Mouse (Mus musculus): ENCODE results near the gene Secisbp2l. TPM values are rescaled to one million over a fixed set of nuclear protein-coding genes. Genes with fewer than 3 reads are reported as not detected.

Secisbp2l gene
- total RNA-seq, 2 experiments from 2014 or later = 90.8 to 92.5 TPM

DNA sequence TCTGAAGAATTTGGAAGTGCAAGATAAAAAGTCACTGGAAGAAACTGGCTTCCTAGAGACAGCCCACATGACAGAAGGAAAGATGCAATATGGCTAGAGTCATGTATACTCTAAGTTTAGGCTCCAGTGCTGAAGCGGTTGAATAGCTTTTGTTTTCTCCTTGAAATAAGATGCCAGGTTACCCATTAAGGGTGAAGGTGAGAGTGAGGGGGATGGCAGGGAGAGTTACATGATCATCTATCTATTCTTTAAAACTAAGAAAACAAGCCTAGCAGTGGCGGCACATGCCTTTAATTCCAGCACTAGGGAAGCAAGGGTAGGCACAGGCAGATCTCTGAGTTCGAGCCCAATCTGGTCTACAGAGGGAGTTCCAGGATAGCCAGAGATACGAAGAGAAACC is 2.4 kb upstream of the Secisbp2l start:
- no peak for DNase-seq (ENCODE audit: low spot score in 2 of 2)

DNA sequence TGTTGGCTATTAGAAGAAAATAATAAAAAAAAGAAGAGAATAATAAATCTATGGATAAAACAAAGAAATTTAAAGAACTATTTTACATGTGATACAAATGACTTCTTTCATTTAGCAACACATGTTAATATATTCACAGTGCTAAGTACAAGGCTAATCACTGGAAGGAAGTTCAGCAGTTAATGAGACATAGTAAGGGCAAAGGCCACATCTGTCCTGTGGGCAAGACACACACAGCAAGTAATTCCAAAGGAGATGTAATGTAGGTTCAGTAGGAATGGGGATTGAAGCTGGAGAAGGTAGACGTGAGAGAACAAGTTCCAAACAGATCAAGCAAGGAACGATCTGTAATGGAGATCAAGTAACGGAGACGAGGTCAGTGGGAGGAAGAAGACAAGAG is 1.7 kb upstream of the Secisbp2l start:
- no peak for DNase-seq (ENCODE audit: low spot score in 2 of 2)

DNA sequence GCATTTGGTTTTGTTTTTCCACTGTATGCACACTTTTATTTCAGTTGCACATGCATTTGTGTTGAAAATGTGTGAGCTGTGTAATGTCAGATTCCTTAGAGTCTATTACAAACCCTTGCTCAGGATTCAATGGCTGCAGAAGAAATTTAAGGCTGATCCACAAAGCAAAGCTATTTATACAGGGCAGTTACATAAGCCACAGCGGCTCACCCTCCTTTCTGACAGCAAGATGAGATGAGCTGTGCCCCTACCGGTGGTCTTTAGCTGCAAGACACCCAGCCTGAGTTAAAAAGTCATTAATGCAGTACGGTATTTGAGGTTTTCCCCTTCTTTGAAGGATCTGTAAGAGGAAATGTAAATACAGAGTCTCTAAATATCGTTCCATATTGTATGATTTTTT is 1.2 kb upstream of the Secisbp2l start:
- DNase-seq (ENCODE audit: low spot score in 2 of 2) = no peak

DNA sequence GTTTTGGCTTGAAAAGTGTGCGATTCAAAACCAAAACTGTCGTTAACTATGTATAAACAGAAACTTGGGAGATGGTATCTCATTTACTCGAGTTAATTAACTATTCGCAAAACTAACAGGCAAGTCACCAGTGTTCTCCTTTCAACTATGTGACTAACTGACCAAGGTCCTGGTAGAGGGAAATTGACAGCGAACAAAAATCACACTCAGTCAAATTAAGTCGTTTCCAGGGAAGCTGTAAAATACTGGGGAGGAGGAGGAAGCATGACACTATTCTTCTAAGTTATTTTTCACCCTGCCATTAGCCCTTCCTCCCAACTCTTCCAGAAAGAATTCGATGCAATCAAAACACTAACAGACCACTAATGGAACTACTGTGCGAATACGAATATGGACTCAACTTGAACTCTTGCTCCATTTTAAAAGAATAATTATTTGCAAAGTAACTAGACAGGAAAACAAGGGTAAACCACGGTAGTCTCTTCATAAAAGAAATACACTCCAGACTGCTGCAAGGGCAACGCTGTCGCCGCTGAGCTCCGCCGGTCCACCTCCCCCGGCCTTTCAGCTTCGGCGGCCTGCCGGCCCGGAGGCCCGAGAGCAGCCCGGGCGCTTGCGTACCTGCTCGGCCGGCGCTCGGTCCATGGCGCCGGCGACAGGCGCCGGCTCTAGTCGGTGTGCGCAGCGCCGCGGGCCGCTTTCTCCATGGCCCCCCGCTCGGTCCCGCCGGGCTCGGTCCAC is 522 bp downstream of the Secisbp2l start:
- DNase-seq (ENCODE audit: low spot score in 2 of 2) = no peak

DNA sequence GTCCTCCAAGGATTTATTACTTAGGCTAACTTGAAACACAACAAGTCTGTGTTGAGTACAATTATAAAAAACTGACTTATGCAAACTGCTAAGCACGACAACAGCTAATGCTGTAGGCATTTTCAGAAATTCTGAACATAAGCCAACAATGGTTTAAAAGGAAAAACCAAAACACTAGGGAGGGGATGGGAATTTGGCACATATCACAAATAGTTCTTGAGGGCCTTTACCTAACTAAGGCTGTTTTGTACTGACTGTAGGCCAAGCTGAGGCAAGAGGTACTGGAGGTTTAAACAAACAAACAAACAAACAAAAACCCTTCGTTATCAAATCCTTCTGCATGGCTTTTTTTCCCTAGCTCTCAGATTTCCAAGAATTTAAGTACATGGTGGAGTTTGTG is 1.7 kb downstream of the Secisbp2l start:
- no peak for DNase-seq (ENCODE audit: low spot score in 2 of 2)

DNA sequence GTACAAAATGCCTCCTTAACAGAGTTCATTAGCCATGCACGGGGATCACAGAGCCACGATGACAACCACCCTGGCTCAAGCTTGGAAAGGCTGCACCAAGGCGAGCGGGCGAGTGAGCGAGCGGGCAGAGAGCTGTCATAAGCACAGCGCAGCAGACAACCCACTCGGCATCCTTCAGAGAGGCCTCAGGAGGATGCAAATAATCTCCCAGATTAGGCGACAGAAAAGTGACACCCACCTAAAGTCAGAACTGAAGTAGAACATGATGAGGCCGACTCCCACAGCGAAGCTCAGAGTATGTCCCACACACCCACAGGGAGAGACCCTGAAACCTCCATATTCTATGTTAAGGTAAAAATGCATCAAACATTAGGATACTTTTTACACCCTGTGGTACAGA is 4.3 kb downstream of the Secisbp2l start:
- DNase-seq (ENCODE audit: low spot score in 2 of 2) = peak in 1 of 2 experiments; percentile 49

DNA sequence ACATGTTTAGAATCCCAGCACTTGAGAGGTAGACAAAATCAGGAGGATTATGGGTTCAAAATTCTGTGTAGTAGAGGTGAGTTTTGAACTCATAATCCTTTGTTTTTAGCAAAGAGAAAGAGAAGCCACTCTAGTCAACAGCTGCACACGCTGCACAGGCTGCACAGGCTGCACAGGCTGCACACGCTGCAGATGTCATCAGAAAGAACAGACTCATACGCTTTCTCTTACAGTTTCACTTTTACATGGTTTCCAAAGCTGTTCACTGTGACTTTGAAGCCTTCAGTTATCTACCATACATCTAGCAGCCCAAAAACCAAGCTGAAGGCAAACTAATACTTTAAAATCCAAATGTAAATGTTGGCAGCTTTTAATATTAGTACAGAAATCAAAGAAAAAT is 5.7 kb downstream of the Secisbp2l start:
- no peak for DNase-seq (ENCODE audit: low spot score in 2 of 2)

DNA sequence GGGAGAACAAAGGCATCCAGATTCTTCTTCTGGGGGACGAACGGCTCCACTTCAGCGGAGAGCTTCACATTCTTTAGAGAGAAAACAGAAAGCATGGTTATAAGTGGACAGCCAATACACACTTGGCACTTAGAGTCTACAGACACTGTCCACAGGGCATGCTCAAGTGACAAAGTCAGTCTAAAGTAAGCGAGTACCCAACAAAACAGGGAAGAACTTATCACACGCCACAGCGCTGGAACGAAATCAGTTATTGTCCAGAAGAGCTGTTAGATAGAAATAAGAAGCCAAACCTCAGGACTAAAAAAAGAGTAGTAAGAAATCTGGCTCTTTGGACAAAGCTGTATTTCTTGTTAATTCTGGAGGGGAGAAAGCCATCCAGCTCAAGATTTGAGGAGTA is 7.0 kb downstream of the Secisbp2l start:
- DNase-seq (ENCODE audit: low spot score in 2 of 2) = no peak

DNA sequence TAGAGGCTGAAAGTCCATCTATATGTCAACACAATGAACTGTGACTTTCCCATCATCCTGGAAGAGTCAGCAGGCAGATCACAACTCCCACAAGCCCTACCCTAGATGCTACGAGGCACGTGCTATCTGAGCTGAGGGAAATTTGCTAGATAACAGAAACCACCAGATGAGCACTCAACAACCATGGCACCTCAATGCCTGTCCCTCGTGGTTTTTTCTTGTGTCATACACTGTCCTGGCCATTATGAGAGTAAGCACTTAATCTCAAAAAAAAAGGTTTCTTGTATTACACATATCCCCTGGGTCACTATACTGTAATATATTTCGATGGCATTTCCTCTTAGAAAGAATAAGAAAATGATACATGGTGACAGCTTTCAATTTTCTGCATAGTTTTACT is 7.8 kb downstream of the Secisbp2l start:
- no peak for DNase-seq (ENCODE audit: low spot score in 2 of 2)

DNA sequence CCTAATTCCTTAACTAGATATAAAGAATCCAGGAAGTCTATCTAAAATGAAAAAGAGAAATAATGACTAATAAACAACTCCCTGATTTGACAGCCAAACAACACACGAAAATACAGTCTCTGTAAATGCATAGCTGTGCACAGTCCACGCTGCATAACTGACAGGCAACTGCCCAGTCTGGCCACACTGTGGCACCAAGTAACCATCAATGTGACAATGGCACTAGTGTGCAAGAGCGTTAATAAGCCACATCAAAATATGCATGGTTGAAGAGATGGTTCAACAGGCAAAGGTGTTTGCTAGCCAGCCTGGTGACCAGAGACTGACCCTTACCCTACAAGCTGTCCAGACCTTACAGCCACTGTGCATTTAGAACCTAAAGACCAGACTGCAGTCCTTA is 17.6 kb downstream of the Secisbp2l start:
- DNase-seq (ENCODE audit: low spot score in 2 of 2) = no peak

DNA sequence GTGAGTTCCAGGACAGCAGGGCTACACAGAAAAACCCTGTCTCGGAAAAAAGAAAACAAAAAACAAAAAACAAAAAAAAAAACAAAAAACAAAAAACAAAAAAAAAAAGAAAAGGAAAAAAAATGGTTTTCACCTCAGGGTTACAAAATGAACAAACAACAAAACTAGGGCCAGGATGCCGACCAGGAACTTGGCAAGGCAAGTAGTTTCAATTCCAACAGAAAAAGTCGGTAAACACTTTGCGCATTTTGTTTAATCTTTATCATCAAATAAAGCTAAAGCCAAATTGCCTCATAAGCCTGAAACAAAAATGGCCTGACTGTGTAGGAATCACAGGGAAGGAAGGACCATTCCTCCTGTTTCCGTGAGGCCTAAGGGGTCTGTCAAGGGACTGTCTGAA is 18.1 kb downstream of the Secisbp2l start:
- DNase-seq (ENCODE audit: low spot score in 2 of 2) = no peak

DNA sequence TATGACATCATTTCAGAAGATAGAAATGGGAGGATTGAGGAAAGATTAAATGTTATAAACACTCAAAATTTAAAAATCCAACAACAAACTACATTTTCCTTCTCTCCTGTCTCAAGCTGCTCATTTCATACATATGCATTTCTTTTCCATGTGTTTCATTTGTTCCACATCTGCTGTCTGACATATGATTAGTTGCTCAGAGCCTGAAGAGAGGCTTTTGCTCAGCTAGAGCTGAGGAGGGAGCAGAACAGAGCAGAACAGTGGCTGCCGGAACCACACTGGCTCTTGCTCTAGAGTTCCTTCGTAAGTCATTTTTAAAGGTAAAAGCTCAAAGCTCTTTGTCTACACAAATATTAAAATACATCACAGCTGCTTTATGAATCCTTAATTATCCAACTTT is 33.3 kb downstream of the Secisbp2l start:
- DNase-seq (ENCODE audit: low spot score in 2 of 2) = no peak

DNA sequence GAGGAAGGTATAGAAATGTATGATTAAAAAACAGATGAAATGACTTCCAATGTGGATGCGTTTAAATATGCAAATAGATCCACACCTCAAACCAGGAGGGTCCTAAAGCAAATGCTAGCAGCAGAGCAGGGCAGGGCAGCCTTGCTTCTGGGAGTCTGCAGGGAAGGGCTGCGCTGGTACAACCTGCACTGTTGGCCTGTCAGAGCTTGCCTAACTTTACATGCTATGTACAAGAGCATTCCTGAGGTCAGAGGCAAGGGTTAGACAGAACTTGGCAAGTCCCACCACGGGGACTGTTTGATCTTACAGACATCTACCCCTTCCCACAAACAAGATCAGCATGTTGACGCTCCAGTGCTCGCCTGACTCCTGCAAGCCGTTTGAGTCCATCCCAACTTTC is 43.3 kb downstream of the Secisbp2l start:
- no peak for DNase-seq (ENCODE audit: low spot score in 2 of 2)

DNA sequence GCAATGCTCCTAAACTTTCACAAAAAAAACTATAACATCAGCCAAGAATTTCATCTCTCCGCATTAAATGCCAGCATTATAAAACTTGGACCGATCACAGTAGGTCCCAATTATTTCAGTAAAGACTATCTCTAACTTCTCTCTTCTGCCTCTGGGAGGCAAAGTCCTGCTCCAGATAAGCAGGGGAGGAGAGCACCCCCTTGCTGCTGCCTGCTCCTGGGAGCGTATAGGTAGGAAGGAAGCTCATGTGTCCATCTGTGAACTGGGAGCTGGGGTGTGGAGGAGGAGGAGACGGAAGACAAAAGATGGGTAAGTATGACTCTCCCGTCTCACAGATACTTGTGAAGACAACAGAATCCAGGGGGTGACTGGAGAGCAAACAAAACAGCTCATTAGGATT is 44.0 kb downstream of the Secisbp2l start:
- no peak for DNase-seq (ENCODE audit: low spot score in 2 of 2)

DNA sequence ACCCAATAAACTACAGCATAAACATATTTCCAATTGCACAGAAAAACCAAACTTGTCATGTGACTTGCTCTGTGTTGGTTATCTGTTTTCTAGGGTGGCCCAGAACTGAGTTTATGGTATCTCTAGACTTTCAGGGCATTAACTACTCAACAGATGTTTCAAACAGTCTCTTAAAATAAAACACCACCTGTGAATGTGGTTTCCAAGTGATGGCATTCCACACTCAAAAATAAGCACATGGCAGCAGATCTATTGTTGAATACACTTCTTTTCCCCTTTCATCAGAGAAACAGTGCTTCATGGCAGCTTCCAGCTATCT is 46.7 kb downstream of the Secisbp2l start:
- DNase-seq (ENCODE audit: low spot score in 2 of 2) = no peak

DNA sequence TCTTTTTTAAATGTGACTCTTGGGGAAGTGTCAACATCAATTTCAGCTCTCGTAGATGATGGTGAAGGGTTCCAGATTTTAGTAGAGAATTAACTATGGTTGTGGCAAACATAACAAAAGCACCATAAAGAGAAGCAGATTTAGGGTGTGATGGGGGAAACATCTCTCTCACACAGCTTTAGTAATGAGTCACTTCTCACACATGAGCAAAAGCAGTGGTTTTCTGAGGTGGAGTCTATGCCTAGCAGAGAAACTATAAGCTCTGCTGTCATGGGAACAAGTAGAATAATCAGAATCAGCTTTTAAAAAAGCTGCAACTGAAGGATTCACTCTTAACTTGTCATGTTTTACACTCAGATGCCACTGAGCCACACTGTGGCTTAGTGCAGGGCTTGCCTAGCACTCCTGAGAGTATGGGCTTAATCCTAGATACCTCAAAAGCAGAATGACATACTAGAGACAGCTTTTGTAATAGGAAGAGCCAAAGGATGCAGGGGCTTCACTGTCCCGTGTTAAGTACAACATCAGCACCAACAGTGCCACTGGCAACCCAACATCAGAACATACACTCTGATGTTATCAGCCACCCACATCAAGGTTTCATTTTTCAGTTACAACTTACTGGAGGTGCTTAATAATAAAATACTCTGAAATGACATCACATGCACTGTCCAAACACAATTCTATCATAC is 47.2 kb downstream of the Secisbp2l start:
- no peak for DNase-seq (ENCODE audit: low spot score in 2 of 2)

DNA sequence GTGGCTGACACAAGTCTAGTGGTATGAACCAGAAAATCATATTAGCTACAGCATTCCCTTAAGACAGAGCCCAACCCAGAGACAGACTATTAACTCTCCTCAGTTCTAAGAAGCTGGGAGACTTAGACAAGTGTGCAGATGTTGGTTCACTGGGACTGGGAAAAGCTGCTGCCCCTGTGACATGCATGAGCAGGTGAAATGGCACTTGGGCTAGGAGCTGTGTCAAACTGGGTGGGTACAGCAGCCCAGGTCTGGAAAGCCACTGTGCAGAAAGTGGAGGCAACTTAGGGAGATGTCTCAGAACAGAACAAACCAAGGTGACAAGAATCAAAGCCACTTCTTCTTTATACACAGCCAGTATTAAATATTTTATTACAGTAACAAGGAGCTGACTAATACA is 47.9 kb downstream of the Secisbp2l start:
- no peak for DNase-seq (ENCODE audit: low spot score in 2 of 2)

DNA sequence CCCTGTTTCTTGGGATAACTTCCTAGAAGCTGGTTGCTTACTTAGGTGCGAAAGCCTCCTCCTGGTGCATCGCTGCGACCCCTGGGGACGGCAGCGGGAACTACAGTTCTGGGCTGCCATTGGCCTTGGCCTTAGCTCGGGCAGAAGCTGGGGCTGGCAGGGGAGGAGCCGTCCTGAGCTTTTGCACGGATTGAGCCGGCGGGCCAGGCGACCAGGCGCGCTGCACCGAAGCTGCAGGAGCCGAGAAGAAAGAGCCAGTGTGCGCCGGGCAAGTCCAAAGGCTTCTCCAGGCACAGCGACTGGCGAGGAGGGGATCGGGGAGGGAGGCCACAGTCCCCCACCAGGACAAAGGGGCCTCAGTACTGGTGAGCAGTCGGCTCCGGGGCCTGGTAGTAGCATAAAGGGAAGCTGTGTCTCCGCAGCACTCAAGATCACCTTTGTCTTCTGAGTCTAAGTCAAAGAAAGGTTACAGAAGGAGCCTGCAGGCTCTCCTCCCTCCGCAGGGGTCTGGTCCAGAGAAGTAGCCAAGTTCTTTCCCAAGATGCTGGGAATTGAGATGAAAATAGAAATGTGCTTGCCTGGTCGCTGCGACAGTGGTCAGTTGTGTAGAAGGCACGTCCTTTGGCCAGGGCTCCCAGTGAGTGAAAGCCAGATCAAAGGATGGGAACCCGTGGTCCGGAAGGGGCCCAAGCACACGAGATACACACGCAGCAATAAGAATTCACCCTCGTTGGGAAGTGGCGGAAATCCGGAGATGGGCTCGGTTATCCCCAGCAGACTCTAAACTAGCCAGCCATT is 50.7 kb downstream of the Secisbp2l start:
- peak; percentile 93 to 97 for DNase-seq (ENCODE audit: low spot score in 2 of 2)

DNA sequence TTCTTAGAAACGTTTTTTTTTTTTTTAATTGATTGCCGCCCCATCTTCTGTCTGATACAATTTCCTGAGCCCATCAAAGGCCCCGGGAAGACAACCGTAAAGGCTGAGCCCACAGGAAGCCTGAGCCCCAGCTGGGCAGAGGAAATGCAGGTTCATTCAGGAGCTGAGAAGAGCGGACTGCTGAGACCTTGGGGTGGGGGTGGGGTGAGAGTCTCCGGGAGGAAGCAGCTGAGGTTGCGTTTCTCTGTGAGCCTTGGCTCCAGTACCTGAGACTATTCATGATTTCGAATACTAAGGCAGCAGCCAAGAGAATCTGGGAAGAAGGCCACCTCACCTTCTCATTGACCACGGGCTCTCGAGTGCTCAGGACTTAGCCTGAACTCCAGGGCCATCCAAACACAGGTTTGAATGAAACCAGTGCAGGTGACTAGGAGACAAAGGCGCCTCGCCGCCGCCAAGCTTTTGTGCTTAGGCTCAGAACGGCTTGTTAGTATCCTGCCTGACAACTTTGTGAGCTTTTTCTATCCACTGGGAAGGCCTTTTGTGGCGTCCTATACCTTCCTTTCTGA is 58.0 kb downstream of the Secisbp2l start:
- DNase-seq (ENCODE audit: low spot score in 2 of 2) = no peak

DNA sequence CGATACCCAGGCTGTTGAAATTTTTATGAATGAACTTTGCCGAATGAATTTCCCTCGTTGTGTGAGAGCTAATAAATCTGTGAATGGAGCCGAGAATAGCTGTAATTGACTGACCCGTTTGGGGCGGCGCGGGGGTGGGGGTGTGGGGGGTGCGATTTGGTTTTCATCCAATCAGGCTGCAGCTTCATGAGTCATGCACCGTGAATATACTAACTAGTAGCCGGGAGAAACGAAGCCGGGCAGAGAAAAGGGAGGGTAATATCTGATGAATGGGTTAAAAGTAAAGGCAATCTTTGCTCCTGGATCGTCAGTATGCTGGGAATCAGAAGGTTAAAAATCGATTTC is 58.6 kb downstream of the Secisbp2l start, which contains the start of gene Shc4:
Shc4 (minus strand) TSS at position 63 of the 345 bp plus-strand sequence.
- DNase-seq (ENCODE audit: low spot score in 2 of 2) = peak in 1 of 2 experiments; percentile 13

DNA sequence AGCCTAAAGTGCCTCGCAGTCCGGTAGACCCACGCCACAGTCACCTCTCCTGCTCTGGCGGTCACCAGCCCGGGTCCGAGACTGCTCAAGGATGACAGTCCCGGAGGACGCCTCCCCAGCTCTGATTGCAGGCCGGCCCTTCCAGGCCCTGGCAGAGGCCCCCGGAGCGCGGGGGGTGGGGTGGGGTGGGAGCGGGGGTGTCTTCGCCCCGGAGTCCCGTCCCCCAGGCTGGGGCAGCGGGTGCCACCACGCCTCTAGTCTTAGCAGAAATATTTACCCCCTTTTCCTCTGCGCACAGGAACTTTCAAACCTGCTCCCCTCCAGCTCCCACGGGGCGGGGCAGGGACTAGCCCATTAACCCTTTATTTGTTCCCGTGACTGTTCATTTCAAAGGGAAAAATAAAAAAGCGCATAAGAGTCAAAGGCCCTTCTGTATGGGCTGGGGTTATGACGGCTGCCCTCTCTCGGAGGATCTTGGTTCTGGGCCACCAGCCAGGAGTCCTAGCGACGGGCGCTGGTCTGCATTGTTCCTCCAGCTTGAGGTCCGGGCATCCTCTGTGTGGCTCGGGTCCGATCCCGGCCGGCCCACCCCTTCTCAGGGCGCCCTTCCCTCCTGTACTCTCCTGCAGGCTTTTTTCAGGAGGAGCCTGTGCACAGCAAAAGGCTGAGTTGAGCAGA is 59.1 kb downstream of the Secisbp2l start:
- DNase-seq (ENCODE audit: low spot score in 2 of 2) = peak; percentile 32 to 33

DNA sequence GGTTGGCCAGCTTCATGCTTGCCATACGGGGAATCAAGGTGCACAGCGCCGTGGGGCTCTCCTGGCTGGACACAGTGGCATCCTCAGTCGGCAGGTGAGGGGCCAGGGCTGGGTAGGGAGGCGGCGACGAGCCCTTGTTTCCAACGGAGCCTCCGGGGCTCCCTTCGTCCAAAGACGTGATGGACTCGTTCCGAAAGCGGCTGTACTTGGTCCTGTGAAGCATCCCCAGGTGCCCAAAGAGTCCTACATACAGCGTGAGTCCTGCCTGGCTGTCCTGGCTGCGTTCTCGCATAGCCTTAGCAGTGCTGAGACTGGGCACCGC is 59.6 kb downstream of the Secisbp2l start:
- no peak for DNase-seq (ENCODE audit: low spot score in 2 of 2)
